Mouse (Mus musculus) CH12.LX (cell line): ENCODE data around the gene Fam166a.

Experiments
- E2F4 ChIP-seq: IDR thresholded peaks from 2 replicates; pipeline ENCODE4 v1.6.1; 2011; ENCODE audit warnings: low read depth, low read length, improper control_type of control experiment; ENCODE audit not compliant: insufficient replicate concordance
- PAX5 ChIP-seq: IDR thresholded peaks from 2 replicates; pipeline ENCODE4 v1.6.1; 2012; ENCODE audit warnings: low read length, inconsistent platforms, mixed read lengths
- USF1 ChIP-seq: IDR thresholded peaks from 2 replicates; pipeline ENCODE4 v1.6.1; 2014; ENCODE audit warnings: low read depth, mild to moderate bottlenecking, inconsistent platforms, low read length, improper control_type of control experiment

DNA sequence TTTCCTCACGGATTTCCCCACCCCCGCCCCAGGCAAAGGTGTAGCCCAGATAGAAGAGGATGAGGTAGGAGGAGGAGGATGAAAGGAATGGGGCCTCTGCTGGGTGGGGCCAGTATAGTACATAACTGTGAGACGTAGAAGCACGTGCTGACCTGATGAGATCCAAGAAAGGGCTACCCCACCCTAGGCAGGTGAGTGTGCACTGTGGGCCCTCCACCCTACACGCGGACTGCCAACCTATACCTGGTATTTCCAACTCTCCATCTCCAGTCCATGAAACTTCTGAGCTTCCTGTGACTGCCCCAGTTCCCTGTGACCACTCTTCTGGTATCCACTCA is 22.9 kb downstream of the Fam166a start:
- TF ChIP-seq PAX5 (no peak), E2F4 (no peak), USF1 (no peak)
